Mouse (Mus musculus): Measurements from ENCODE around the gene Tmem211.

The Tmem211 gene

GRCm38 (mm10) chr5:113271207-113271811 lies 44.6 kb downstream of the Tmem211 start:
- DNase-seq (ENCODE audit: low read depth, low spot score), result peak; percentile 78

GRCm38 (mm10) chr5:113275839-113276238 lies 49.1 kb downstream of the Tmem211 start:
- peak; percentile 95 for DNase-seq (ENCODE audit: low read depth, low spot score)

- peak; percentile 85 for DNase-seq (ENCODE audit: low read depth, low spot score)
Measured at GRCm38 (mm10) chr5:113280138-113280856, 53.6 kb downstream of the Tmem211 start.

GRCm38 (mm10) chr5:113281557-113281956 lies 54.8 kb downstream of the Tmem211 start:
- no peak for DNase-seq (ENCODE audit: low read depth, low spot score)

GRCm38 (mm10) chr5:113283726-113284125 lies 57.0 kb downstream of the Tmem211 start:
- DNase-seq (ENCODE audit: low read depth, low spot score), result no peak

- DNase-seq (ENCODE audit: low read depth, low spot score), result no peak
Measured at GRCm38 (mm10) chr5:113285541-113285940, 58.8 kb downstream of the Tmem211 start.

- no peak for DNase-seq (ENCODE audit: low read depth, low spot score)
Measured at GRCm38 (mm10) chr5:113286048-113286447, 59.3 kb downstream of the Tmem211 start.

GRCm38 (mm10) chr5:113286591-113287520 lies 60.1 kb downstream of the Tmem211 start:
- DNase-seq (ENCODE audit: low read depth, low spot score), result peak; percentile 65

GRCm38 (mm10) chr5:113287762-113288161 lies 61.1 kb downstream of the Tmem211 start:
- no peak for DNase-seq (ENCODE audit: low read depth, low spot score)

GRCm38 (mm10) chr5:113288490-113288889 lies 61.8 kb downstream of the Tmem211 start:
- DNase-seq (ENCODE audit: low read depth, low spot score), result no peak

Data from R1 (cell line).